Mouse (Mus musculus) urinary bladder, adult 18-20 months (tissue): ENCODE data around the gene Tmem231.
A peak's percentile ranks its signal among the peaks of the same experiment; 100 is the strongest.
"Not testable (repeated sequence)": the region's sequence is repeated elsewhere in the genome, so short reads cannot be mapped to it uniquely, and the experiment has no call there.

Source experiments
- DNase-seq, 2 experiments: peaks; one replicate each; pipeline ENCODE4 v3.0.0; 2022; ENCODE audit warnings: low spot score in 2 of 2, mixed read lengths in 2 of 2

Tmem231 gene

GRCm38 (mm10) chr8:111950846-111951245 lies 17.2 kb upstream of the Tmem231 start:
- DNase-seq, result no peak

GRCm38 (mm10) chr8:111947954-111948353 lies 14.3 kb upstream of the Tmem231 start:
- no peak for DNase-seq

GRCm38 (mm10) chr8:111947144-111947543 lies 13.5 kb upstream of the Tmem231 start:
- DNase-seq, result no peak

GRCm38 (mm10) chr8:111943544-111943943 lies 9.9 kb upstream of the Tmem231 start:
- no peak for DNase-seq

GRCm38 (mm10) chr8:111941101-111941454 lies 7.4 kb upstream of the Tmem231 start:
- DNase-seq, result peak; percentile 14 to 28

- DNase-seq, result peak; percentile 92 to 93
These were observed 6.8 kb upstream of the Tmem231 start, which contains the start of gene Gabarapl2 for GRCm38 (mm10) chr8:111940171-111941100. Gabarapl2 (plus strand) TSS chr8:111940703.

- peak; percentile 36 to 56 for DNase-seq
These were observed 5.9 kb upstream of the Tmem231 start for GRCm38 (mm10) chr8:111939516-111940142.

GRCm38 (mm10) chr8:111938076-111938985 lies 4.7 kb upstream of the Tmem231 start:
- DNase-seq, result not testable (repeated sequence)

- no peak for DNase-seq
These were observed 3.5 kb upstream of the Tmem231 start for GRCm38 (mm10) chr8:111937184-111937583.

- no peak for DNase-seq
These were observed 520 bp upstream of the Tmem231 start for GRCm38 (mm10) chr8:111934201-111934600.

- DNase-seq, result peak; percentile 28 to 57
These were observed 923 bp downstream of the Tmem231 start for GRCm38 (mm10) chr8:111932580-111933336.

GRCm38 (mm10) chr8:111931721-111932120 lies 2.0 kb downstream of the Tmem231 start:
- DNase-seq, result no peak

GRCm38 (mm10) chr8:111929648-111930344 lies 3.9 kb downstream of the Tmem231 start:
- no peak for DNase-seq

- DNase-seq, result no peak
These were observed 8.7 kb downstream of the Tmem231 start for GRCm38 (mm10) chr8:111924976-111925375.

- DNase-seq, result no peak
These were observed 10.3 kb downstream of the Tmem231 start for GRCm38 (mm10) chr8:111923383-111923804.

GRCm38 (mm10) chr8:111920971-111921370 lies 12.7 kb downstream of the Tmem231 start:
- DNase-seq, result no peak

- DNase-seq, result no peak
These were observed 14.0 kb downstream of the Tmem231 start for GRCm38 (mm10) chr8:111919663-111920062.

GRCm38 (mm10) chr8:111912860-111913432 lies 20.7 kb downstream of the Tmem231 start:
- no peak for DNase-seq

GRCm38 (mm10) chr8:111911572-111911971 lies 22.1 kb downstream of the Tmem231 start:
- DNase-seq, result no peak
